Mouse (Mus musculus) ES-Bruce4 (cell line): Measurements from ENCODE around the gene Hist1h3h.

Experiments
- CTCF ChIP-seq: IDR thresholded peaks from one replicate; pipeline ENCODE4 v1.8.1; 2011; ENCODE audit warnings: low read depth, low read length
- EP300 ChIP-seq: IDR thresholded peaks from 2 replicates; pipeline ENCODE4 v1.6.1; 2011; ENCODE audit warnings: low read depth, low read length; ENCODE audit not compliant: insufficient read depth
- POLR2A ChIP-seq: IDR thresholded peaks from one replicate; pipeline ENCODE4 v1.8.1; 2011; ENCODE audit warnings: low read length; ENCODE audit not compliant: insufficient read depth

DNA sequence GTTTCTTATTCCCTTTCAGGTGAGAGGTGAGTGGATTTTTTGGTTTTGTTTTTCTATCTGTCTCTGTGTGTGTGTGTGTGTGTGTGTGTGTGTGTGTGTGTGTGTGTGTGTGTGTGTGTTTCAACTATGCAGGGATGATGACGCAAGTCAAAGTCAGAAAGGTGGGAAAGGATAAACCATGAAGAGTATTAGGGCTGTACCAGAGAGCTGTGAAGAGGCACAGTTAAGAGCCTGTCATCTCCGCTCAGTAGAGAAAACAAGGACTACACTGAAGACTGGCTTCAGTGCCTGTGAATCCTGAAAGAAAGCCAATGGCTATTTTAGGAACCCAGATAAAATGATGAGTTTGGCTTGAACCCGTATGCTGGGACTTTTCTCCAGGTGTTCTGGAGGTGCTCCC lies 34.4 kb downstream of the Hist1h3h start:
- TF ChIP-seq CTCF (no peak), POLR2A (no peak), EP300 (no peak)
